Mouse (Mus musculus) limb, embryonic 11.5 days (tissue): ENCODE results near the gene Pitpnm2. TPM values are rescaled to one million over a fixed set of nuclear protein-coding genes. Genes with fewer than 3 reads are reported as not detected.

ENCODE experiments used
- ATAC-seq: fragments of 200-750 bp; cut with Nextera tagmentation; 2 replicates; pipeline ENCODE4 v1.8.0; 2017; ENCODE audit warnings: low read depth; ENCODE audit not compliant: insufficient number of reproducible peaks, low FRiP score, low TSS enrichment
- DNase-seq: peaks from one replicate; pipeline ENCODE4 v3.0.0-alpha.2; 2015; ENCODE audit warnings: low spot score
- H3K27ac ChIP-seq: fragments of 300-500 bp; sonication (generic); replicated peaks from 2 replicates; pipeline ENCODE4 v1.5.1; 2014; ENCODE audit warnings: low read depth, mild to moderate bottlenecking, low read length
- H3K27me3 ChIP-seq: fragments of 300-500 bp; sonication (generic); 2 replicates; pipeline ENCODE4 v1.6.1; 2014; ENCODE audit warnings: mild to moderate bottlenecking, low read length, mixed read lengths; ENCODE audit not compliant: control insufficient read depth, insufficient read depth
- H3K36me3 ChIP-seq: fragments of 300-500 bp; sonication (generic); 2 replicates; pipeline ENCODE4 v1.6.1; 2014; ENCODE audit warnings: mild to moderate bottlenecking, low read length, moderate library complexity, mixed read lengths; ENCODE audit not compliant: control insufficient read depth, insufficient read depth
- H3K4me1 ChIP-seq: fragments of 300-500 bp; sonication (generic); 2 replicates; pipeline ENCODE4 v1.6.1; 2014; ENCODE audit warnings: low read length, mixed read lengths; ENCODE audit not compliant: control insufficient read depth, insufficient read depth
- H3K4me2 ChIP-seq: fragments of 300-500 bp; sonication (generic); 2 replicates; pipeline ENCODE4 v1.6.1; 2014; ENCODE audit warnings: low read depth, mild to moderate bottlenecking, moderate library complexity; ENCODE audit not compliant: severe bottlenecking
- H3K4me3 ChIP-seq: fragments of 300-500 bp; sonication (generic); 2 replicates; pipeline ENCODE4 v1.5.1; 2014; ENCODE audit warnings: low read depth, low read length
- H3K9ac ChIP-seq: fragments of 300-500 bp; sonication (generic); 2 replicates; pipeline ENCODE4 v1.6.1; 2014; ENCODE audit warnings: mild to moderate bottlenecking, low read length
- H3K9me3 ChIP-seq: fragments of 300-500 bp; sonication (generic); 2 replicates; pipeline ENCODE4 v1.6.1; 2016; ENCODE audit warnings: low read length; ENCODE audit not compliant: control insufficient read depth
- WGBS: fragments of 180-500 bp; shearing (Covaris S2); extraction: QIAGEN DNeasy Blood & Tissue Kit; methylation state at CpG from one replicate; pipeline ENCODE4 v1.1.7; 2014; 5-methylcytosine and 5-hydroxymethylcytosine counted together
- polyA plus RNA-seq: library from polyadenylated mRNA; unstranded; fragments of >200 nt; fragmentation: Nextera tagmentation; extraction: Ambion mirVana; gene quantifications from 2 replicates; pipeline ENCODE4 v1.2.1, GENCODE M21; 2014

Gene Pitpnm2
- polyA plus RNA-seq, 1 experiment from 2014 or later: 3.4 TPM

DNA sequence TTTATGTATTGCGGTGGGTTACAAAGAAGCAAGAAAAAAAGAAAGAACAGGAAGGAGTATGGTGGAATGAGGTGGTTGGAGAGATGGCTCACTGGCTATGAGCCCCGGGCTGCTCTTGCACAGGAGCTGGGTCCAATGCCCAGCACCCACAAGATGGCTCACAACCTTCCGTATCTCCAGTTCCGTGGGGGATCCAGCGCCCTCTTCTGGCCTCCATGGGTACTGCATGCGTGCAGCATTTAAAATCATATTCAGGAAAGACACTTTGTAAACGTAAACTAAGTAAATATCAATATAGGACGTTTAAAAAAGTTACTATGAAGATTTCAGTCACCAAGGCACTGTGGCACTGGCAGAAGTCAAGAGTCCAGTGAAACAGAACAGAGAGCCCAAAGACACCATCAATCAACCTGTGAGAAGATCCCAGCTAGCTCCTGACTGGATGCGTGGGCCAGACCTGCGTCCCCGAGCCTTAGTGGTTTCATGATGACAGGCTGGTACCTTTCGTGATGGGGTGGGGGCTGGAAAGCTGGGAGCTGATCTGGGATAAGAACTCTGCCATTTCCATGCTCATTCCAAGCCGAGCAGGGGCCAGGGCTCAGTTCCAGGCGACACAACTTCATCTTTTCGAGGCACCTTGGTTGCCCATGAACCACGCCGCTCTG lies 138.4 kb downstream of the Pitpnm2 start:
- no peaks in the 10 kb centered on the region for H3K36me3 ChIP-seq
- no peaks in the 10 kb centered on the region for H3K9me3 ChIP-seq
- DNase-seq (peak; percentile 73), ATAC-seq (no peak)
- peaks cover 4% of the 10 kb centered on the region for H3K4me1 ChIP-seq
- H3K27ac ChIP-seq: no peak overlapping the region
- H3K4me3 ChIP-seq: peak overlapping the region; percentile 87
- H3K9ac ChIP-seq: peak overlapping the region; percentile 64
- peak overlapping the region; percentile 92 for H3K4me2 ChIP-seq
- no peaks in the 10 kb centered on the region for H3K27me3 ChIP-seq
- WGBS: 31% methylated on average over 17 of the region's 17 CpGs

DNA sequence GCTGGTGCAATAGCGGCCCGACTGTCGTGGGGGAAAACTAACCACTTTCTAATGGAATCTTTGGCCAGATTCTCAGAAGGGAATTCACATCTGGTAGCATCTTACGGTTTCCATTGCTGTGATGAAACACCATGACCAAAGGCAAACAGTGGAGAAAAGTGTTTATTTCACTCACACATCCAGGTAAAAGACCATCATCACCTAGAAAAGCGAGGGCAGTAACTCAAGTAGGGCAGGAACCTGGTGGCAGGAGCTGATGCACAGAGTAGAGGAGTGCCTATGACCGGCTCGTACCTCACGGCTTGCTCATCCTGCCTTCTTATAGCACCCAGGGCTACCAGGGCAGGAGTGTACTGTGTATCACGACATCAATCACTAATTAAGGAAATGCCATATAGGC lies 146.0 kb downstream of the Pitpnm2 start:
- Histone ChIP-seq H3K9me3 (peaks cover 3% of the 10 kb centered on the region; the same call in 1 of the 2 replicates), H3K27ac (no peak overlapping the region), H3K27me3 (no peaks in the 10 kb centered on the region), H3K36me3 (no peaks in the 10 kb centered on the region), H3K4me2 (no peak overlapping the region), H3K9ac (no peak overlapping the region), H3K4me3 (no peak overlapping the region), H3K4me1 (no peaks in the 10 kb centered on the region)
- no peak for ATAC-seq
- WGBS: 94% methylated on average over 9 of the region's 9 CpGs
- no peak for DNase-seq

DNA sequence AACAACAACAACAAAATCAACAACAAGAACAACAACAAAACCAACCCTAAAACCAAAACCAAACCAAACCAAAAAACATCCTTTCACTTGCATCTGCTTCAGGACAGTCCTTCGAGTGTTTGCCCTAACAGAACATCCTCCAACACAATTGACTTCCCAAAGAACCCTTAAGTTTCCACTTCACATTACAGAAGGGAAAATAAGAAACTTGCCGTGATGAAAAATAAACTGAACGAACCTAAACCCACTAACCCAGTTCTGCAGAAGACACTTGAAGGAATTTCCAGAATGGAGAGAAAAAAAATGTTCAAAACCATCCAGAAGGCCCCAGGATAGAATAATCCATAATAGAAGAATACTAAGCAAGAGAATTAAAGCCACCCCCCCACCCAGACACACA lies 146.5 kb downstream of the Pitpnm2 start:
- H3K4me2 ChIP-seq: no peak overlapping the region
- ATAC-seq: no peak
- no peak overlapping the region for H3K27ac ChIP-seq
- no peak for DNase-seq
- no peaks in the 10 kb centered on the region for H3K27me3 ChIP-seq
- H3K4me1 ChIP-seq: no peaks in the 10 kb centered on the region
- no peak overlapping the region for H3K9ac ChIP-seq
- peaks cover 3% of the 10 kb centered on the region; the same call in 1 of the 2 replicates for H3K9me3 ChIP-seq
- WGBS: 85% methylated on average over 3 of the region's 3 CpGs
- H3K36me3 ChIP-seq: no peaks in the 10 kb centered on the region
- H3K4me3 ChIP-seq: no peak overlapping the region

DNA sequence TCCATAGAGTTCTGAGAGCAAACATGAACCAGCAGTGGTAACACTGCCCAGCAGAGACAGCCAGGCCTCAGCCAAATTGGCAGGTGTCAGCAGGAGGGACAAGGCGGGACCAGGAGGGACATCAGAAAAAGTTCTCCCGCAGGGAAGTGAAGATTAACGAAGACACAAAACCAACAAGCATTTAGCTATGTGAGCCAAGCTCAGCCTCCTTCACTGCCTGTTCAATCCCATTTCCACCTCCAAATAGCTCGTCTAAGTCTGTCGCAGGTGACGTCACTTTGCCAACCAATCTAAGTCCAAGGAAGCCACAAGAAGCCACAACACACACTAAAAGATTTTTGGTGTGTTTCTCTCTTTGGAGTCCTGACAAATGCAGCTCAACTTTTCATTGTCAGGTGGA lies 147.2 kb downstream of the Pitpnm2 start:
- Histone ChIP-seq H3K9ac (no peak overlapping the region), H3K27me3 (no peaks in the 10 kb centered on the region), H3K4me1 (no peaks in the 10 kb centered on the region), H3K36me3 (no peaks in the 10 kb centered on the region), H3K27ac (no peak overlapping the region), H3K4me2 (no peak overlapping the region), H3K9me3 (peaks cover 3% of the 10 kb centered on the region; the same call in 1 of the 2 replicates), H3K4me3 (no peak overlapping the region)
- WGBS: 73% methylated on average over 6 of the region's 6 CpGs
- ATAC-seq (no peak), DNase-seq (no peak)

DNA sequence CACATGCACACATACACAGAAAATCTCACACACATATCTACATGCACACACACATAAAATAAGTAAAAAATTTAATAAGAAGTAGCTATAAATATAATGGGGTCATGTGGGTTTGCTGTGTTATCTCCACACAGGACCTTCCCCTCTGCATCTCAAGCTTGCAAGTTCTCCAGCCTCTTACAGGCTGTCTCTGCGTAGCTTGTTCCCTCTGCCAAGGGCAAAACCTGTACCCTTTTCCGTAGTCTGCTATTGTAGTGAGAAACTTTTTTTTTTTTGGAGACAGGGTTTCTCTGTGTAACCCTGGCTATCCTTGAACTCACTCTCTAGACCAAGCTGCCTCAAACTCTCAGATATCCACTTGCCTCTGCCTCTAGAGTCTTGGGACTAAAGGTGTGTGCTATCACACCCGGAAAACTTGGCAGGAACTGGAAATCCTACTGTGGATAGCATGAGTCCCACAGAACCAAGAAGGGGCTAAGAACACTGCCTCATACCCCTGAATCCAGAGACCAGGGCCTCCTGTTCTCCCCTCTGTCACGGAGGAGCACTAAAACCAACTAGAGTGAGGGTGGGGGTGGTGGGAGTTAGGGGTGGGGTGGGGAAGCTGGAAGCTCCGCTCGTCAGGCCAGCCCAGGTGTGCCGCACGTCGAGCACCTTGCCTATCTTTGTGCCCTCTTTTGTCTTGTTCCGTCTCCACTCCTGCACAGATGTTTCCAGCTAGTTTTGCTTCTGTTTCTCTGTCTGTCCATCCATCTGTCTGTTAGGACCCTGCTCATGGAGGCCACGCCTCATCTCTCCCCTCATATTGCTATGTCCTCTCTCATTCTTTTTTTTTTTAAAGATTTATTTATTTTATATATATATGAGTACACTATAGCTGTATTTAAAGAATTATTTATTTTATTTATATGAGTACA lies 149.2 kb downstream of the Pitpnm2 start:
- peaks cover 3% of the 10 kb centered on the region; the same call in 1 of the 2 replicates for H3K9me3 ChIP-seq
- H3K36me3 ChIP-seq: no peaks in the 10 kb centered on the region
- peaks cover 3% of the 10 kb centered on the region; the same call in 1 of the 2 replicates for H3K27me3 ChIP-seq
- DNase-seq (no peak), ATAC-seq (no peak)
- no peaks in the 10 kb centered on the region for H3K4me1 ChIP-seq
- no peak overlapping the region for H3K4me2 ChIP-seq
- H3K9ac ChIP-seq: no peak overlapping the region
- no peak overlapping the region for H3K4me3 ChIP-seq
- H3K27ac ChIP-seq: no peak overlapping the region
- 87% methylated on average over 11 of the region's 11 CpGs for WGBS

DNA sequence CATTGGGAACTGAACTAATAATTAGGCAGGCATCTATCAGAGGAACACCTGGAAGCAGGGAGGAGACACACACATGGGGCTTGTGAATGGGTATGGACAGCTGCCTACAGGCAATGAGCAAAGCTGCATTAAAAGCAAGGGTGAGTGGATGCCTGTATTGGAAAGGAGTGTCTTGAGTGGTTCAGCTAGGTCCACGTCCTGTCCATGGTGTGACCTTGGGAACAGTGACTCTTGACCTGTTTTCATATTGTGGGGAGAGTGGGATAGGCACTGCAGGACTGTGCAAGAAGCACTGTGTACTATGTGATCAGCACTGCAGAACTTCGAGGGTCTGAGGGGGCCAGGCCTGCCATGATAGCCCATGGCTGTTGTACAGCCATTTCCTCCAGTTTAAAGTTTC lies 150.6 kb downstream of the Pitpnm2 start:
- no peak overlapping the region for H3K27ac ChIP-seq
- no peak for DNase-seq
- H3K4me2 ChIP-seq: no peak overlapping the region
- H3K4me1 ChIP-seq: no peaks in the 10 kb centered on the region
- no peaks in the 10 kb centered on the region for H3K36me3 ChIP-seq
- WGBS: 77% methylated on average over 2 of the region's 2 CpGs
- H3K9ac ChIP-seq: no peak overlapping the region
- ATAC-seq: no peak
- peaks cover 3% of the 10 kb centered on the region; the same call in 1 of the 2 replicates for H3K9me3 ChIP-seq
- peaks cover 10% of the 10 kb centered on the region; the same call in 1 of the 2 replicates for H3K27me3 ChIP-seq
- H3K4me3 ChIP-seq: no peak overlapping the region

DNA sequence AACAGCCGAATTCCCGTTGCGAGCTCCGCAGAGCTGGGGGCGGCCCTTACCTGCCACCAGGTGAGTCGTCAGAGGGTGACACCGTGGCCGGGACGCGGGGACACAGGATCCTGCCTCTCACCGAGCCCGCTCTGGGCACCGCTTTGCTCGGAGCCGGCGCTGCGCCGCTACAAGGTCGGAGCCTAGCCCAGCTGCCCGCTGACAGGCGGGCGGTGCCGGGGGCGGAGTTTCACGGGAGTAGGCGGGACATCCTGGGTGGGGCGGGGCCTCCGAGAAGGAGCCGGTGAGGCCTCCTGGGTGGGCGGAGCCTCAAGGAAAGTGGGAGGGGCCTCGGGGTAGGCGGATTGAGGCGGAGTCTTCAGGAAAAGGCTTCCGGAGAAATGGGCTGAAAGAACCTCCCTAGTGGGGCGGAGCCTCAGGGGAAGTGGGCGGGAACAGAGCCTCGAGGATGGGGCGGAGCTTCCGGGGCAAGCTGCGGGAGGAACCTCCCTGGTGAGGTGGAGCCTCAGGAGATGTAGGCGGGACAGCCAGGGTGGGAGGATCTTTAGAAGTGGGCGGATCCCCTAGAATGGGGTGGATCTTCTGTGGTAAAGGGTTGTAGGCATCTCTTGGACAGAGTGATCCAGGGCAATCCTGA lies 153.8 kb downstream of the Pitpnm2 start, which contains the start of gene Abcb9:
Gene Abcb9, minus strand, starts transcription at position 203 of the 637 bp plus-strand sequence.
- no peak within 1 kb of the TSS for H3K27ac ChIP-seq
- H3K4me3 ChIP-seq: peak within 1 kb of the TSS; percentile 35
- 1% methylated on average over 41 of the region's 42 CpGs for WGBS
- H3K9me3 ChIP-seq: peaks cover 3% of the 10 kb centered on the region; the same call in 1 of the 2 replicates
- no peaks in the 10 kb centered on the region for H3K36me3 ChIP-seq
- peak; percentile 85 for DNase-seq
- H3K9ac ChIP-seq: no peak within 1 kb of the TSS
- no peaks in the 10 kb centered on the region for H3K4me1 ChIP-seq
- ATAC-seq: 0 out of 2 replicates have a peak, but pooled peaks have one; percentile 54
- H3K4me2 ChIP-seq: peak within 1 kb of the TSS; percentile 71
- peaks cover 10% of the 10 kb centered on the region; the same call in 1 of the 2 replicates for H3K27me3 ChIP-seq

DNA sequence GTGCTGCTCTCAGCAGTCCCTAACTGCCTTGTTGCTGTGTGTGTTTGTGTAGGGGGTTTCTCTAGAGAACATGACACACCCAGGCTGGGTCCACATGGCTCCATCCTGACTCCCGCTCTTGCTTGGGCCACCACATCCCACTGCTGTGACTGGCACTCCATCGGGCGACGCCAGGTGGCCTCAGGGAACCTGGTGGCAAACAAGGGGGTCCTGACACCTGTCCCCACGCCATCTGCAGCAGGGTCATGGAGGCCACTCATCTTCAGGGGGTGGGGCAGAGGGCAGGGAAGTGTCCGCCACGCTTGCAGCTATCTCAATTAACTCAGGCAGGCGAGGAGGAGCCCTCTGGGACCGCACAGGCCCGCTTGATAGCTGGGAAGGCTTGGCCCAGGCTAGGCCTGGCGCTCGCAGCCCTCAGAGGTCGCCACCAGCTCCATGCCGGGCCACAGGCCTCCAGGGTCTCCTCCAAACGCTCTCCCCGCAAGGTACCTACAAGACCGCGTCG lies 154.4 kb downstream of the Pitpnm2 start:
- peak; percentile 37; the same call in 1 of the 2 replicates for ATAC-seq
- Histone ChIP-seq H3K4me2 (peak overlapping the region; percentile 71), H3K9me3 (peaks cover 3% of the 10 kb centered on the region; the same call in 1 of the 2 replicates), H3K4me1 (no peaks in the 10 kb centered on the region), H3K27ac (no peak overlapping the region), H3K4me3 (peak overlapping the region; percentile 35), H3K36me3 (no peaks in the 10 kb centered on the region), H3K9ac (no peak overlapping the region), H3K27me3 (peaks cover 10% of the 10 kb centered on the region; the same call in 1 of the 2 replicates)
- DNase-seq: no peak
- 11% methylated on average over 19 of the region's 19 CpGs for WGBS
